ENCODE assay signal across 8 mouse cellular contexts in the genomic region with DNA sequence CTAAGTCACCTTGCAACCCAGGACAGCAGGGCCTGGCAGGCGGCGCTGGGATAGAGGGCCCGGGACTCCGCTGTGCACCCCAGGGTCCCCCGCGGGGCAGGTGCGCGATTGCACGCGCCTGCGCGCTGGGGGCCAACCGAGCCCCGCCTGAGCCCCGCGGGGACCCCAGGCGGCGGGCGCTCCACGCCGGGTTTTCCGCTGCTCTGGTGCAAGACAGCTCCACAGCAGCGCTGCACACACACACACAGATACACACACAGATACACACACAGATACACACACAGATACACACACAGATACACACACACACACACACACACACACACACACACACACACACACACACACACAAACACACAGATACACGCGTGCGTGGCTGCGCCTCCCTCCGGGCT.
DNase-seq lines count a peak whose midpoint lies in the region; ATAC-seq and TF ChIP-seq lines count a peak whose summit lies in the region.
"Not testable (repeated sequence)": the region's sequence is repeated elsewhere in the genome, so short reads cannot be mapped to it uniquely, and the experiment has no call there.

No protein-coding gene starts in this region.

- H3K4me2 ChIP-seq in forebrain, embryonic 12.5 days: peak overlapping the region; percentile 96
- peak overlapping the region; percentile 96 for H3K4me2 ChIP-seq in neural tube, embryonic 12.5 days (replicated peaks)
- H3K4me2 ChIP-seq in stomach, embryonic 16.5 days (ENCODE audit: low read depth, low read length): peak overlapping the region; percentile 99

- not testable (repeated sequence) for H3K4me1 ChIP-seq in ES-Bruce4 (ENCODE audit: control insufficient read depth, insufficient read depth, low read length); lung, adult 2 months (ENCODE audit: control insufficient read depth, insufficient read depth, low read length)
- H3K4me1 ChIP-seq in forebrain, embryonic 12.5 days: peaks cover 23% of the 10 kb centered on the region
- peaks cover 10% of the 10 kb centered on the region for H3K4me1 ChIP-seq in neural tube, embryonic 12.5 days
- peaks cover 16% of the 10 kb centered on the region for H3K4me1 ChIP-seq in stomach, embryonic 16.5 days (ENCODE audit: control insufficient read depth, insufficient read depth, low read length)

- ATAC-seq in forebrain, embryonic 12.5 days (ENCODE audit: low FRiP score): peak; percentile 84
- peak; percentile 88 for ATAC-seq in neural tube, embryonic 12.5 days (ENCODE audit: low FRiP score, low read depth)
- peak; percentile 50 for ATAC-seq in stomach, embryonic 16.5 days (ENCODE audit: insufficient read depth, low FRiP score)

- H3K9ac ChIP-seq in ES-Bruce4 (ENCODE audit: low read depth, poor library complexity, severe bottlenecking): peak overlapping the region; percentile 83
- peak overlapping the region; percentile 73 for H3K9ac ChIP-seq in forebrain, embryonic 12.5 days
- H3K9ac ChIP-seq in neural tube, embryonic 12.5 days: peak overlapping the region; percentile 82
- peak overlapping the region; percentile 81 for H3K9ac ChIP-seq in stomach, embryonic 16.5 days (ENCODE audit: low read length)

- H3K4me3 ChIP-seq in ES-Bruce4 (ENCODE audit: low read depth, low read length): peak overlapping the region; percentile 87
- peak overlapping the region; percentile 81 for H3K4me3 ChIP-seq in forebrain, embryonic 12.5 days (replicated peaks)
- H3K4me3 ChIP-seq in lung, adult 2 months (replicated peaks; ENCODE audit: extremely low read depth, low read depth, low read length): peak overlapping the region; percentile 57
- H3K4me3 ChIP-seq in neural tube, embryonic 12.5 days: peak overlapping the region; percentile 72
- peak overlapping the region; percentile 74 for H3K4me3 ChIP-seq in stomach, embryonic 16.5 days (replicated peaks; ENCODE audit: low read length)

- not testable (repeated sequence) for TF ChIP-seq EP300 in ES-Bruce4 (IDR thresholded peaks at IDR 0.05; ENCODE audit: insufficient read depth, low read depth, low read length)

- TF ChIP-seq POLR2A in ES-Bruce4 (IDR thresholded peaks at IDR 0.05; ENCODE audit: insufficient read depth, low read length); lung, adult 2 months (IDR thresholded peaks at IDR 0.05; ENCODE audit: borderline replicate concordance, extremely low read depth, low read depth, low read length): not testable (repeated sequence)

- not testable (repeated sequence) for TF ChIP-seq CTCF in ES-Bruce4 (IDR thresholded peaks at IDR 0.05; ENCODE audit: low read depth, low read length); lung, adult 2 months (IDR thresholded peaks at IDR 0.05; ENCODE audit: insufficient read depth, low read length)

- H3K27ac ChIP-seq in ES-Bruce4 (ENCODE audit: insufficient read depth, low read length): not testable (repeated sequence)
- peak overlapping the region; percentile 80 for H3K27ac ChIP-seq in forebrain, embryonic 12.5 days
- 0 out of 2 replicates have a peak overlapping the region, but pooled peaks have one; percentile 46 for H3K27ac ChIP-seq in neural tube, embryonic 12.5 days
- H3K27ac ChIP-seq in stomach, embryonic 16.5 days (ENCODE audit: low read length): peak overlapping the region; percentile 55; the same call in 1 of the 2 replicates

- intact Hi-C loops in heart, postnatal 14 days (cut with DNase I): loop anchor here (2.0 to 10.0 kb wide), 2 partner anchors 80 to 288 kb away; no protein-coding TSS in a partner anchor

- H3K9me3 ChIP-seq in ES-Bruce4 (replicated peaks; ENCODE audit: control insufficient read depth, insufficient read depth, low read length, poor library complexity, severe bottlenecking); forebrain, embryonic 12.5 days; neural tube, embryonic 12.5 days; stomach, embryonic 16.5 days (replicated peaks; ENCODE audit: control insufficient read depth, low read length): not testable (repeated sequence)

- 2% methylated on average over 27 of the region's 28 CpGs for WGBS in forebrain, embryonic 12.5 days
- WGBS in lung, adult 2 months: 3% methylated on average over 28 of the region's 28 CpGs
- 1% methylated on average over 27 of the region's 28 CpGs for WGBS in neural tube, embryonic 12.5 days
- WGBS in stomach, embryonic 16.5 days: 2% methylated on average over 28 of the region's 28 CpGs

- not testable (repeated sequence) for H3K27me3 ChIP-seq in ES-Bruce4 (ENCODE audit: control insufficient read depth, insufficient read depth, low read length, poor library complexity, severe bottlenecking); forebrain, embryonic 12.5 days; neural tube, embryonic 12.5 days (replicated peaks); stomach, embryonic 16.5 days (ENCODE audit: control insufficient read depth, insufficient read depth, low read length)

- DNase-seq in cerebellum, adult 11 months: peak; percentile 45
- peak; percentile 62 to 68 for DNase-seq in heart, postnatal 14 days
- DNase-seq in layer of hippocampus, adult 18-20 months (ENCODE audit: low spot score in 2 of 2): peak; percentile 25 to 46
- not testable (repeated sequence) for DNase-seq in lung, adult 2 months

- not testable (repeated sequence) for H3K36me3 ChIP-seq in ES-Bruce4 (ENCODE audit: control insufficient read depth, insufficient read depth, low read length, poor library complexity, severe bottlenecking); forebrain, embryonic 12.5 days (replicated peaks); neural tube, embryonic 12.5 days; stomach, embryonic 16.5 days (ENCODE audit: control insufficient read depth, insufficient read depth, low read length)
